Mouse (Mus musculus) lung, adult 2 months (tissue): ENCODE results near the gene Amotl2. TPM values are rescaled to one million over a fixed set of nuclear protein-coding genes. Genes with fewer than 3 reads are reported as not detected.
A peak's percentile ranks its signal among the peaks of the same experiment; 100 is the strongest.
"Not testable (repeated sequence)": the region's sequence is repeated elsewhere in the genome, so short reads cannot be mapped to it uniquely, and the experiment has no call there.

ENCODE experiments used
- DNase-seq: peaks from one replicate; pipeline ENCODE4 v3.0.0; 2022
- H3K4me1 ChIP-seq: fragments of 200-500 bp; 2 replicates; pipeline ENCODE4 v1.6.1; 2011; ENCODE audit warnings: low read length; ENCODE audit not compliant: control insufficient read depth, insufficient read depth
- H3K4me3 ChIP-seq: fragments of 200-500 bp; replicated peaks from 2 replicates; pipeline ENCODE3; 2011; ENCODE audit warnings: low read depth, mild to moderate bottlenecking, control low read depth, low read length; ENCODE audit errors: extremely low read depth
- CTCF ChIP-seq: fragments of 200-500 bp; IDR thresholded peaks from 2 replicates; pipeline ENCODE4 v1.5.1; 2011; ENCODE audit warnings: mild to moderate bottlenecking, low read length, control low read depth; ENCODE audit not compliant: insufficient read depth
- POLR2A ChIP-seq: fragments of 200-500 bp; IDR thresholded peaks from 2 replicates; pipeline ENCODE4 v1.6.1; 2011; ENCODE audit warnings: low read depth, mild to moderate bottlenecking, control low read depth, low read length, borderline replicate concordance; ENCODE audit errors: extremely low read depth
- WGBS: fragments of 180-500 bp; shearing (Covaris S2); methylation state at CpG from one replicate; pipeline ENCODE4 v1.1.7; 2018; 5-methylcytosine and 5-hydroxymethylcytosine counted together
- polyA plus RNA-seq: library from polyadenylated mRNA; depleted of rRNA; stranded (reverse); fragments of >200 nt; gene quantifications from 2 replicates; pipeline ENCODE4 v1.2.3, GENCODE M21; 2012

Amotl2 gene
- polyA plus RNA-seq, 1 experiment = 101 TPM

DNA sequence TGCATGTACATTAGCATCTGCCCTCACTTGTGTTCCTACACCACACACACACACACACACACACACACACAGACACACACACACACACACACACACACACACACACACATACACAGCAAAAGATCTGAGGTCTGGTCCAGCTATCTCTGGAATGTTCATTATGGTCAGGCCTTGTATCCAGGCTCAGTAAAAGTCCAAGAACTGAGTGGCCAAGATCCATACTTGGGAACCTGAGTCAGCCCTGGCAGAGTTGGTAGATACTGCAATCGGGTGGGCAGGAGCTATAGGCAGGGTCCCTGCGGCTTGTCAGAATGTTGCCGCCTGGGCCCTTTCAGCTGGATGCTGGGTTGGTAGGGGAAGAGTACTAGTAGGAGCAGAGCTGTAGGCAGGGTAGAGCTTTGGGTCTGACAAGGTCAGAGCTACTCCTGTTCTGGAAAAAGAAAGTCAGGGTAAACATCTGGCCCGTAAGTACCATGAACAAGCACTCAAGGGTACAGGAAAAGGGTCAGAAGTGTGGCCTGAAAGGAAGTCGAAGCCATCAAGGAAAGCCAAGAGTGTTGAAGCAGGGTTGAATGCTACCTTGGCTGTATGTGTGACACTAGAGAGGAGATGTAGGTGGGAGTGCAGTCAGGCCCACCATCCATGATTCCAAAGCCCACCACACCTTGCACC lies 35.3 kb downstream of the Amotl2 start:
- TF ChIP-seq POLR2A (no peak), CTCF (no peak)
- no peak overlapping the region for H3K4me3 ChIP-seq
- 66% methylated on average over 5 of the region's 5 CpGs for WGBS
- peaks cover 9% of the 10 kb centered on the region for H3K4me1 ChIP-seq
- peak; percentile 41 for DNase-seq

DNA sequence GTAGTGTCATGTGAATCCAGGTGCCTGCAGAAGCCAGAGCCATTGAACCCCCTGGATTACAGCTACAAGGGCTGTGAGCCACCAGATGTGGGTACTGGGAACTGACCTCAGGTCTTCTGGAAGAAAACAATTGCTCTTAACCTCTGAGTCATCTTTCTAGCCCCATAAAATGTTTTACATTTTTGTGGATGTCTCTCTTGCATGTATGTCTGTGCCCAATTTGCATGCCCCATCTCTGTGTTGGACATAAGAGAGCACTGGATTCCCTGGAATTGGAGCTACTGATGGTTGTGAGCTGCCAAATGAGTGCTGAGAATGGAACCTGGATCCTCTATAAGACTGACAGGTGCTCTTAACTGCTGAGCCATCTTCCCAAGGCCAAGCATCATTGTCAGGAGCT lies 36.8 kb downstream of the Amotl2 start:
- no peak overlapping the region for H3K4me3 ChIP-seq
- TF ChIP-seq POLR2A (no peak), CTCF (no peak)
- no peak for DNase-seq
- peaks cover 10% of the 10 kb centered on the region for H3K4me1 ChIP-seq

DNA sequence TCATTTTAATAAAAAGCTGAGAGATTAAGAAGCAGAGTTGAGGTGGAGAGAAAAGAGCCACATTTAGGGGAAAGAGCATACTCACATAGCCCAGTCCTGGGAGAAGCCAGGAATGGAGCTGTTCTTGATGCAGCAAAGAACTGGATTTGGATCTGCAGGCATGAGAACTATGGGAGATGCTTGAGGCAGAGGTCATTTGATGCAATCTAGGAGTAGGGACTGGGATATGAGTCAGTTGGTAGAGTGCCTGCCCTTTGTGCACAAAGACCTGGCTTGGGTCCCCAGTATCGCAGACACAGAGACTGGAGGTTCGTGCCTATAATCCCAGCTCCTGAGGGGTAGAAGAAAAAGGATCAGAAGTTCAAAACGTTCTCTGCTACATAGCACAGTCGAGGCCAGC lies 38.7 kb downstream of the Amotl2 start:
- no peak for DNase-seq
- Histone ChIP-seq H3K4me3 (no peak overlapping the region), H3K4me1 (peaks cover 22% of the 10 kb centered on the region)
- TF ChIP-seq CTCF (no peak), POLR2A (no peak)
- 54% methylated on average over 4 of the region's 4 CpGs for WGBS

DNA sequence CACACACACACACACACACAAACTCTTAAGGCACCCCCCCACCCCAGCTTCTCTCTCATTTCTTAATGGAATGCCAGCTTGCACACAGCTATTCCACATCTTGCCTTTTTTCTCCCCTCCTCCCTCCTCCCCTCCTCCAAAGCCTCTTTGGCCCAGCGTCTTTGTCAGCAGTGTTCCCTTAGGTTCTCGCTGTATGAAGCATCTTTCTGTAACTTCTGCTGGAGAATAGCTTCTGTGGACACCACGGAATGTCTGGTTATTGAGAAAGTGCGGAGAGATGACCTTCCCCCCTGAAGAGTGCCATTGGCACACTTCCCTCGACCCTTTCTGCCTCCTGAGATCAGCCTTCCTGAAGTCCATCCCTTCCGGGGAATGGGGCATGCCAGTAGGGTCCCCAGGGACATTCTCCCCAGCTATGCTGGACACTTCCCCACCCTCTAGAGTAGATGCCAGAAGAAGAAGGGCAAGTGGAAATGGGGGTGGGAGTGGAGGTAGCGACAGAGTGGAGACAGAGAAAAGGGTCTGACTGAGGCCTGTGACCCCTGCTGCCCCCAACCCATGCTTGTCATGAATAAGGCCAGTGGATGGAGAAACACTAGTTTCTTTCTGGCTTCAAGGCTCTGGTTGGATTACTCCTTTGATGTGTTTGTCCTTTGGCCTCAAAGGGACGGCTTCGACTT lies 39.3 kb downstream of the Amotl2 start:
- no peak for DNase-seq
- 67% methylated on average over 9 of the region's 9 CpGs for WGBS
- Histone ChIP-seq H3K4me3 (no peak overlapping the region), H3K4me1 (peaks cover 22% of the 10 kb centered on the region)
- no peak for TF ChIP-seq CTCF
- TF ChIP-seq POLR2A = no peak

DNA sequence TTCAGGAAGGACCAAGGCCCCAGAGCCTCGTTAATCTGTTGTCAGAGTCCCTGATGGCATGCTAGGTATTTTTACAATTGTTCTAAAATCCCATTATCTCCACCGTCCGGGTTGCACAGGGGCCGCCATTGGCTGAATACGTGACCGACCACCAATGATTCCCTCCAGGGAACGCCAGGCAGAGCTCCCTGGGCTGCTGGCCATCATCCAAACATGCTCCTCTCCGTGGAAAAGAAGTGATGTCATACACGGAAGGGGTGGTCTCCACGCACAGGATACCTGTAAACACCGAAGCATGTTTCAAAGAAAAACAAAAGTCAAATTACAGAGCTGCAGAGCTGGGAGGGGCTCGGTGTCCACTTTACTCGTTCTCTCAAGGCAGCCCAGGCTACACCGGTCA lies 39.9 kb downstream of the Amotl2 start:
- no peak for DNase-seq
- TF ChIP-seq POLR2A = no peak
- no peak for TF ChIP-seq CTCF
- WGBS = 43% methylated on average over 14 of the region's 14 CpGs

DNA sequence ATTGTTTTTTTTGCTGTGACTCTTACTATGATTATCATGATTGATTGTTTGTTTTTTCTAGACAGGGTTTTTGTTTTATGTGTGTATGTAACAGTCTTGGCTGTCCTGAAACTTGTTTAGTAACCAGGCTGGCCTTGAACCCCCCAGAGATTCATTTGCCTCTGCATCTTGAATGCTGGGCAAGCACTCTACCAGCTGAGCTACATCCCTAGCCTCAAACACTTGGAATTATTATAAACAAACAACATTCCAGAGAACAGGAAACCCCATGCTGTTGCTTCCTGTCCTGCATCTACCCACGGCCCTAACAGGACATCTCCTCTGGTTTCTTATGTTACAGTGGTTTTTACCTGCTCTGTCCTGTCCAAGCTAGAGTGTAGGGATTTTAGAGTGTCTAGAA lies 42.4 kb downstream of the Amotl2 start:
- WGBS = 24% methylated on average over 1 of the region's 1 CpGs
- no peak for DNase-seq
- no peak for TF ChIP-seq POLR2A
- no peak overlapping the region for H3K4me3 ChIP-seq
- peaks cover 21% of the 10 kb centered on the region for H3K4me1 ChIP-seq

More for the DNA sequence above, 39.9 kb downstream of the Amotl2 start:
- Histone ChIP-seq H3K4me1 (peaks cover 22% of the 10 kb centered on the region), H3K4me3 (no peak overlapping the region)

DNA sequence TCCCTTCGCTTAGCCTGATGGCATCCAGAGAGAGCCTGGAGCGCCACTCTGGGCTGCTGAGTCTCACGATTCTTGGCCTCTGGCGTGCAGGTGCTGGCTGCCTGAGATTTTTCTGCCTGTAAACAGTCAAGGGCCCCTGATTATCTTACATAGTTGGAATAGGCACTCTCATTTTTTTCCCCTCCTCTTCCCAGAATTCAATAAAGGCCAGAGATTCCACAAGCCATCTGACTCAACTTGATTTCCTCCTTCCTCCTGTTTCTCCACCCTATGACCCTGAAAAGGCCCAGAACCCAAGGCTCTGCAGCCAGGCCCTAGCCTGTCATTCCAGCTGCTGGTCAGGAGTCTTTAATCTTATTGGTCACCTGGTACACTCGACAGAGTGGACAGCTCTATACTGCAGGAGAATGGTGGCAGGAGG lies 43.1 kb downstream of the Amotl2 start:
- DNase-seq = peak; percentile 50
- TF ChIP-seq CTCF (no peak), POLR2A (no peak)
- 40% methylated on average over 5 of the region's 5 CpGs for WGBS
- H3K4me3 ChIP-seq = no peak overlapping the region
- H3K4me1 ChIP-seq = peaks cover 21% of the 10 kb centered on the region

DNA sequence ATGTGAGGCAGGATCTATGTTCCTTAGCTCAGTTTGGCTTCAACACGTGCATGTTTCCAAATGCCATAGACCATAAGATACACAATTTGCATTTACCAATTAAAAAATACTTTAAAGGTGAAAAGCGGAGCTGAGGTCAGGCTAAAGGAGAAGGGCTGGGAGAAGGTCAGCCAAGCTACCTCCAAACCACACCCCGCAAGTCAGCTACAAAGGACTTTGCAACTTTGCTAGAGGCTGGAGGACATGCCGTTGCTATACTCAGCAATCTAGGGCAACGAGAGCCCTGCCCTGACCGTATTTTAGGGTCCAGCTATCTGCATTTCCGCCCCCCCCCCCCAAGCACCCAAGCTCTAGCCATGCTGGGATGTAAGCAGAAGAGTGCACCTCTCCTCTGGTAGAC lies 45.1 kb downstream of the Amotl2 start:
- DNase-seq = no peak
- Histone ChIP-seq H3K4me3 (no peak overlapping the region), H3K4me1 (peaks cover 14% of the 10 kb centered on the region)
- WGBS = 83% methylated on average over 7 of the region's 7 CpGs
- TF ChIP-seq POLR2A (no peak), CTCF (no peak)

DNA sequence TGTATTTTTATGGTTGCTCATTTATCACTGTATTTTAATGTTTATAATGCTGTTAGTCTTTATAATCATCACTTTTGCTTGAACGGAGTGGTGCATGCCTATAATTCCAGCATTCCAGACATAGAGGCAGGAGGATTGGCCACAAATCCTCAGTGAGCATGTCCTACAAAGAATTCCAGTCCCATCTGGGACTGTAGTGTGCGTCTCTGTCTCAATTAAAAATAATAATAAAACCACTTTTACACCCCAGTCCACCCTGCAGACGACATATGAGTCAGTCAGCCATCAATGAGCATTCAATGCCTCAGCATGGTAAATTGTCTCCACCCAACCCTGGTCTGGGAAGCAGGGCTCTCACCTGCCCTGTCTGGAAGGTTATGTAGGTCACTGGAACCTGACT lies 46.4 kb downstream of the Amotl2 start:
- Histone ChIP-seq H3K4me1 (peaks cover 14% of the 10 kb centered on the region), H3K4me3 (no peak overlapping the region)
- DNase-seq = no peak
- 55% methylated on average over 3 of the region's 3 CpGs for WGBS
- no peak for TF ChIP-seq CTCF
- no peak for TF ChIP-seq POLR2A

DNA sequence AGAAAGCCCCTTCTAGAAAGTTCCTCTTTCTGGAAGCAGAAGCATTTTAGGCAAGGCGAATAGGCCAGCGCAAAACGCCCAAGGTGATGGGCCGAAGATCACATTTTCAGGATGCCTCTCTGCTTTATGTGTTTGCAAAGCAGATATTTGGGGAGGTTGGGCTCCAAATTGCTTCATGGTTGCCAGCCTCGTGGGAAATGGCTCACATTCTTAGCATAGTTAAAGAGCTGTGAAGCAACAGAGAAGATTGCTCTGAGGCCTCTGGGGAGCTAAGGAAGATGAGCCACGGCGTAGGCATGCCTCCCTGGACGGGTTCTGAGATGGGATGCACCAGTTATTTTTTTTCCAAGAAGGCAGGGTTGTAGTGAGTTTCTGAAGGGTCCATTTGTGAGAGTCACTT lies 47.0 kb downstream of the Amotl2 start:
- TF ChIP-seq POLR2A = no peak
- DNase-seq = no peak
- 54% methylated on average over 8 of the region's 8 CpGs for WGBS
- peaks cover 11% of the 10 kb centered on the region for H3K4me1 ChIP-seq
- no peak overlapping the region for H3K4me3 ChIP-seq

DNA sequence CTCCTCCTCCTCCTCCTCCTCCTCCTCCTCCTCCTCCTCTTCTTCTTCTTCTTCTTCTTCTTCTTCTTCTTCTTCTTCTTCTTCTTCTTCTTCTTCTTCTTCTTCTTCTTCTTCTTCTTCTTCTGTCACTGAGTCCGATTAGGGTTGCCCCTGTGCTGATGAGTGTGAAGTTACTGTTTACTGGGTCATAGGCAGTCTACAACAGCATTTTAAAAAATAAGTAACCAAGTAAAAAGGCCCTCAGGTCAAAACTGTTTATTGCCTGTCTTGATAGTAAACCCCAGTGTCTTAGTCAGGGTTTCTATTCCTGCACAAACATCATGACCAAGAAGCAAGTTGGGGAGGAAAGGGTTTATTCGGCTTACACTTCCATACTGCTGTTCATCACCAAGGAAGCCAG lies 48.1 kb downstream of the Amotl2 start:
- H3K4me1 ChIP-seq, DNase-seq, H3K4me3 ChIP-seq: not testable (repeated sequence)
- 84% methylated on average over 2 of the region's 2 CpGs for WGBS
